Mouse (Mus musculus): ENCODE data around the gene Tspyl3. TPM values are rescaled to one million over a fixed set of nuclear protein-coding genes. Genes with fewer than 3 reads are reported as not detected.
A peak's percentile ranks its signal among the peaks of the same experiment; 100 is the strongest.

Gene Tspyl3
- polyA plus RNA-seq, 1 experiment from 2014 or later = 9.3 TPM

DNA sequence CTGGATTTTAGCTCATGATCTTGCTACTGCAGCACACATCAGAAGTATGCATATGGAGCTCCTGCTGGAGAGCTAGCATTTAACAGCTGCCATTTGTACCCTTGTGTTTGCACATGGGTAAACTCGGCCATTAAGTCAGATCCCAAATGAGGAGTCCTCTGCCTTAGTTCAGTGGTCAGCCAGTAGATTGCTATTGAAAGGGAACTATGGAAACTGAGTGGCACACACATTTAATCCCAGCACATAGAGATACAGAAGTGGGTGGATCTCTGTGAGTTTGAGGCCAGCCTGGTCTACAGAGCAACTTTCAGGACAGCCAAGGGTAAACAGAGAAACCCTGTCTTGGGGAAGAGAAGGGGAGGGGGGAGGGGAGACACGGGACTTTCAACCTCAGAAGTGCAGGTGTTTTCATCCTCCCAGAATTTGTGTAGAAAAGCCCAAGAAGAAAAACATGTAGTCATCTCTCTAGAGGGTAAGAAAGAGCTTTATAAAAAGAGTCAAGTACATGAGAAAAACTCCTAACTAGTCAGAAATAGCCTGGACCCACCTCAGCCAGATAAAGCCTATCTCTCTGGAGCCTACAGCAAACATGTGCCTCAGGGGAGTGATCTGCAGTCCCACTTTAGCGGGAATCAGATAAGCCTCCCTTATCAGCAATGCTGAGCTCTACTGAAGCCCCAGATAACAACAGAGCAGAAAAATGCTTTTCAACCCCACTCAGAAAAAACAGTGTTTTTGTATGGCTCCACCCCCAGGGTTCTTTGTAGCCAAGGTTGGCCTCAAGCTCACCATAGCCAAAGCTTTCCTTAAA lies 34.8 kb upstream of the Tspyl3 start:
- H3K9me3 ChIP-seq (replicated peaks; ENCODE audit: low read length) = no peaks in the 10 kb centered on the region
- no peaks in the 10 kb centered on the region for H3K4me1 ChIP-seq (replicated peaks; ENCODE audit: insufficient read depth, low read length)
- TF ChIP-seq CTCF (IDR thresholded peaks at IDR 0.05; ENCODE audit: low read depth) = no peak
- no peaks in the 10 kb centered on the region for H3K27me3 ChIP-seq (ENCODE audit: insufficient read depth, low read length)
- H3K27ac ChIP-seq = no peak overlapping the region
- ATAC-seq (replicated peaks; ENCODE audit: low FRiP score, low read depth) = no peak
- H3K9ac ChIP-seq (ENCODE audit: low read depth, low read length) = no peak overlapping the region
- no peak overlapping the region for H3K4me3 ChIP-seq (replicated peaks; ENCODE audit: low read depth, low read length)
- H3K36me3 ChIP-seq (ENCODE audit: insufficient read depth, low read length) = peaks cover 30% of the 10 kb centered on the region
- H3K4me2 ChIP-seq (ENCODE audit: low read length) = no peak overlapping the region
- WGBS = 64% methylated on average over 3 of the region's 3 CpGs
- no peak for DNase-seq (ENCODE audit: low spot score)

DNA sequence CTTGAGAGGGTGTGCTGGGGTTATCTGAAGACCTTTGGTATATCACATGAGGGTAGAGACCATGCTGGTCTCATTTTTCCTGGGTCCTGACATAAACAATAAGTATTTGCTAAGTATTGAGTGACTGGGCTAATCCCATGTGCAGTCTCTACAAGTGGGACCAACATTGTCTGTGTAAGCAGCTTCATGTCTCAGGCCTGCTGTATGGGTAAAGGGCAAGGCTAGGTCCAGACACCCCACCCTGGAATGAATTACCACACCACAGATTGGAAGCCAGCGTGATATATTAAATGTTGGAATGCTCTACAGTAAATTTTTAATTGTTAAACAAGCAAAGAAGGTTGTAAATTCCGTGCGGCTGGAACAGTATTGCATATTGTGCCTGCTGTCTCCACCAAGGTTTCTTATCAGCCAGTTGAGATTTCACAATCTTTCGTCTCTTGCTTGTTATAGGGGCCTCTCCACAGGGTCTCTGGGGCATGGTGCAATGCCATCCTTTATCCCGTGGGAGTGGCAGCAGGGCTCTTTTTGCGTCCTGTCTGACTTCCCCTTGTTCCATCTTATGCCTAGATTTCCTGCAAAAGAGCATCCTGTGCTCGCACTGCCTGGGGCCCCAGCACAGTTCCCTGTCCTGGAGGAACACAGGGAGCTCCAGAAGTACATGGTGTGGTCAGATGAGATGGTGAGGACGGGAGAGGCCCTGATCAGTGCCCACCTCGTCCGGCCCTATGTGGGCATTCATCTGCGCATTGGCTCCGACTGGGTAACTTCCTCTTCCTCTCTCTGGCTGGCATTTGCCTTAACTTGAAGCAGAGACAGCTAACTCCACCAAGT lies 34.0 kb upstream of the Tspyl3 start:
- ATAC-seq (replicated peaks; ENCODE audit: low FRiP score, low read depth) = no peak
- no peak for TF ChIP-seq CTCF (IDR thresholded peaks at IDR 0.05; ENCODE audit: low read depth)
- Histone ChIP-seq H3K4me2 (ENCODE audit: low read length) (no peak overlapping the region), H3K36me3 (ENCODE audit: insufficient read depth, low read length) (peaks cover 26% of the 10 kb centered on the region), H3K27me3 (ENCODE audit: insufficient read depth, low read length) (no peaks in the 10 kb centered on the region), H3K9me3 (replicated peaks; ENCODE audit: low read length) (no peaks in the 10 kb centered on the region), H3K9ac (ENCODE audit: low read depth, low read length) (no peak overlapping the region), H3K4me3 (replicated peaks; ENCODE audit: low read depth, low read length) (no peak overlapping the region), H3K27ac (no peak overlapping the region), H3K4me1 (replicated peaks; ENCODE audit: insufficient read depth, low read length) (no peaks in the 10 kb centered on the region)
- DNase-seq (ENCODE audit: low spot score) = peak; percentile 25
- 64% methylated on average over 12 of the region's 12 CpGs for WGBS

DNA sequence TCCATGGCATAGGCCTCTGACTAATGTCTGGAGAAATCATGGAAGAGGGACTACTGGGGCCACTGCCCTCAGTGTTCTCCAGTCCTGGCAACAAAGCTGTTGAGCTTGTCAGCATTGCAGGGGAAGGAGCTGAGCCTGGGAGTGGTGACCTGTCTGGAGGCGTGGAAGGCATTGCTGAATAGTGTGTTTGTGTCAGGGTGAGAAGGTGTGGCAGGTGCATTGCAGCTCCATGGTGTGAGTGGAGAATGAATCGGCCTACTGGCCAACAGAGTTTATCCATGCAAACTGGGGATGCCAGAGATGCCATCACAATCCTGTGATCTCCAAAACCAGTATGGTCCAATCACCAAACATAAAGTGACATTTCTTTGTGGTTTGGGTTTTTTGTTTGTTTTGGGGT lies 31.4 kb upstream of the Tspyl3 start:
- no peak overlapping the region for H3K4me2 ChIP-seq (ENCODE audit: low read length)
- H3K4me1 ChIP-seq (replicated peaks; ENCODE audit: insufficient read depth, low read length) = no peaks in the 10 kb centered on the region
- WGBS = 92% methylated on average over 2 of the region's 2 CpGs
- peaks cover 13% of the 10 kb centered on the region for H3K36me3 ChIP-seq (ENCODE audit: insufficient read depth, low read length)
- no peaks in the 10 kb centered on the region for H3K27me3 ChIP-seq (ENCODE audit: insufficient read depth, low read length)
- H3K27ac ChIP-seq = no peak overlapping the region
- no peak overlapping the region for H3K9ac ChIP-seq (ENCODE audit: low read depth, low read length)
- H3K4me3 ChIP-seq (replicated peaks; ENCODE audit: low read depth, low read length) = no peak overlapping the region
- no peak for TF ChIP-seq CTCF (IDR thresholded peaks at IDR 0.05; ENCODE audit: low read depth)
- no peaks in the 10 kb centered on the region for H3K9me3 ChIP-seq (replicated peaks; ENCODE audit: low read length)
- DNase-seq (ENCODE audit: low spot score) = no peak
- no peak for ATAC-seq (replicated peaks; ENCODE audit: low FRiP score, low read depth)

DNA sequence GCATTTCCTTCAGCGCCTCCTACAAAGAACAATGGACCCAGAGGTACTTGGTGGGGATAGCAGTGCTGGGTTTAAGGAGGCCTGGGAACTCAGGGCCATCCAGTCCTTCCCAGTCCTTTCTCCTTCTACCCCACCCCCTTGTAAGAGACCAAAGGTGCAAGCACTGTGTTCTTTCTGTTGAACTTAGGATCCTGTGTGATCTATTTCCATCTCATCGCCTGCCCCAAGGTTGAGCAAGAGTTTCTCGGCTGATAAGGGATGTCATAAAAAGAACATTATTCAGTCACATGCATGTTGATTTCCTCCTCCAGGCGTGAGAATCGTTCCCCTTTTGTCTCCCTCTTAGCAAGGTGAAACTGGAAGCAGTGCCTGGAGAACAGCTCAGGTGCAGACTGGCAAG lies 24.5 kb upstream of the Tspyl3 start:
- TF ChIP-seq CTCF (IDR thresholded peaks at IDR 0.05; ENCODE audit: low read depth) = no peak
- no peak for DNase-seq (ENCODE audit: low spot score)
- H3K9ac ChIP-seq (ENCODE audit: low read depth, low read length) = no peak overlapping the region
- ATAC-seq (replicated peaks; ENCODE audit: low FRiP score, low read depth) = no peak
- 83% methylated on average over 5 of the region's 5 CpGs for WGBS
- peaks cover 17% of the 10 kb centered on the region for H3K36me3 ChIP-seq (ENCODE audit: insufficient read depth, low read length)
- no peak overlapping the region for H3K4me2 ChIP-seq (ENCODE audit: low read length)
- H3K4me3 ChIP-seq (replicated peaks; ENCODE audit: low read depth, low read length) = no peak overlapping the region
- no peaks in the 10 kb centered on the region for H3K27me3 ChIP-seq (ENCODE audit: insufficient read depth, low read length)
- H3K4me1 ChIP-seq (replicated peaks; ENCODE audit: insufficient read depth, low read length) = no peaks in the 10 kb centered on the region
- H3K9me3 ChIP-seq (replicated peaks; ENCODE audit: low read length) = no peaks in the 10 kb centered on the region
- H3K27ac ChIP-seq = no peak overlapping the region

DNA sequence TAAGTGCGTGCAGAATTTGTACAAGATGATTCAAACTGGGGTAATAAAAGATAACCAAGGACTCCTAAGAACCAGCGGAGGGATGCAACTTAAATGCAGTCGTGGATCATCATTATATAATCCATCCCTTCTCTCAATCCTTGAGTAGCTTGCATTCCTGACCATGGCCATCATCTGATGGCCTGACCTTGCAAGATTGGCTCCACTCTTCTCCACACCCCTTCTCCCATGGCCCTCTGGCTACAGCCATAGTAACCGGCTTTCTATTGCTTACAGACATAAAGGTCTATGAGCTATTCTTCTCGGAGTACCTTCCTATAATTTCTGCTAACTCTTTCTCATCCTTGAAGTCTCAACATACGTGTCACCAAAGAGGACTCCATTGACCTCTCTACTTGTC lies 16.9 kb upstream of the Tspyl3 start:
- Histone ChIP-seq H3K27ac (0 out of 2 replicates have a peak overlapping the region, but pooled peaks have one; percentile 95), H3K36me3 (ENCODE audit: insufficient read depth, low read length) (no peaks in the 10 kb centered on the region), H3K4me2 (ENCODE audit: low read length) (peak overlapping the region; percentile 90), H3K4me3 (replicated peaks; ENCODE audit: low read depth, low read length) (peak overlapping the region; percentile 99), H3K4me1 (replicated peaks; ENCODE audit: insufficient read depth, low read length) (peaks cover 15% of the 10 kb centered on the region; the same call in 1 of the 2 replicates), H3K9ac (ENCODE audit: low read depth, low read length) (peak overlapping the region; percentile 99), H3K27me3 (ENCODE audit: insufficient read depth, low read length) (no peaks in the 10 kb centered on the region), H3K9me3 (replicated peaks; ENCODE audit: low read length) (no peaks in the 10 kb centered on the region)
- DNase-seq (ENCODE audit: low spot score) = no peak
- WGBS = 55% methylated on average over 6 of the region's 6 CpGs
- no peak for TF ChIP-seq CTCF (IDR thresholded peaks at IDR 0.05; ENCODE audit: low read depth)
- ATAC-seq (replicated peaks; ENCODE audit: low FRiP score, low read depth) = no peak

DNA sequence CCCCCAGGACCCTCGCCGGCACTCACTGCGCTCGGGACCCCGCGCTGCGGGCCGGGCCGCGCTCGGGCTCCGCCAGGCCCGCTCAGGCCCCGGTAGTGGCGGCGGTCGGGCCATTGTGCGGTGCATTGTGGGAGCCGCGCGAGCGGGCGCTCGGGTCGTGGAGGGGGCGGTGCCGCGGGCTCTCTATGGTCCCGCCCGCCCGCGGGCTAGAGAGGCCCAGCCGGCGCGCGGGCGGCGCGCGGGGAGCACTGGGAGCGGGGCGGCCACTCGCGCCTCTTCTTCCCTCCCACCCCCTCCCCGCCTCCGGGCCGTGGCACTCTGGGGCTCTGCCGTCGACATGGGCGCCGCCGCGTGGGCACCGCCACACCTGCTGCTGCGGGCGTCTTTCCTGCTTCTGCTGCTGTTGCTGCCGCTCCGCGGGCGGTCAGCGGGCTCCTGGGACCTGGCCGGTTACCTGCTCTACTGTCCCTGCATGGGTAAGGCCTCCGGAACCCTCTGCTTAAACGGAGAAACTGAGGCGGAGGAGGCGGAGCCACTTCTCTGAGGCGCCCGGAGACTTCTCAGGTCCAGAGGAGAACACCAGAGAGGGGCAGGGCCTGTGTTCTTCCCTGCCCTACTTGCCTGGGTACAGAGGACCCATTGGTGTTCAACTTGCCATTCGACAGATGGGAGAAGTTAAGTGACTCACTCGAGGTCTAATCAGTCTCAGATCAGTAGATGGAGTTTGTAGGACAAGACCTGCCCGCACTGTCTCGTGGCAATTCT lies 16.2 kb upstream of the Tspyl3 start, which contains the start of the genes Plagl2 and Pofut1:
Gene Plagl2, minus strand, starts transcription at position 177 of the 765 bp plus-strand sequence.
Gene Pofut1, plus strand, starts transcription at position 284 of the 765 bp plus-strand sequence.
- Histone ChIP-seq H3K27me3 (ENCODE audit: insufficient read depth, low read length) (no peaks in the 10 kb centered on the region), H3K9ac (ENCODE audit: low read depth, low read length) (peak within 1 kb of the TSS; percentile 99), H3K27ac (peak within 1 kb of the TSS; percentile 95), H3K4me1 (replicated peaks; ENCODE audit: insufficient read depth, low read length) (peaks cover 15% of the 10 kb centered on the region; the same call in 1 of the 2 replicates), H3K4me3 (replicated peaks; ENCODE audit: low read depth, low read length) (peak within 1 kb of the TSS; percentile 99), H3K9me3 (replicated peaks; ENCODE audit: low read length) (no peaks in the 10 kb centered on the region), H3K4me2 (ENCODE audit: low read length) (peak within 1 kb of the TSS; percentile 90), H3K36me3 (ENCODE audit: insufficient read depth, low read length) (no peaks in the 10 kb centered on the region)
- TF ChIP-seq CTCF (IDR thresholded peaks at IDR 0.05; ENCODE audit: low read depth) = peak; percentile 45
- DNase-seq (ENCODE audit: low spot score) (peak; percentile 93), ATAC-seq (replicated peaks; ENCODE audit: low FRiP score, low read depth) (peak; percentile 97)
- WGBS = under 1% methylated on average over 49 of the region's 72 CpGs

Measured in kidney, postnatal 0 days (tissue).